Mouse (Mus musculus) layer of hippocampus, postnatal 14 days (tissue): ENCODE data around the gene Hist1h2ba. TPM values are rescaled to one million over a fixed set of nuclear protein-coding genes. Genes with fewer than 3 reads are reported as not detected.

Experiments used
- DNase-seq, 2 experiments: peaks; one replicate each; pipeline ENCODE4 v3.0.0; 2021 to 2022; ENCODE audit warnings: low spot score in 2 of 2, mixed read lengths in 1 of 2
- microRNA-seq, 2 experiments: library from miRNA; unstranded; fragments of <30 nt; microRNA quantifications; one replicate each; pipeline ENCODE4 v1.2.0; 2021
- total RNA-seq, 2 experiments: library from RNA; stranded (reverse); gene quantifications; 2 replicates each; pipeline ENCODE4 v1.2.3; 2021

Hist1h2ba gene
- total RNA-seq, 2 experiments from 2014 or later = not detected

GRCm38 (mm10) chr13:23910121-23910520 is 23.8 kb downstream of the Hist1h2ba start:
- no peak for DNase-seq

GRCm38 (mm10) chr13:23906906-23907305 is 27.1 kb downstream of the Hist1h2ba start:
- DNase-seq = no peak

- DNase-seq = no peak
These were observed 35.7 kb downstream of the Hist1h2ba start for GRCm38 (mm10) chr13:23898242-23898641.

GRCm38 (mm10) chr13:23893269-23893593 is 40.7 kb downstream of the Hist1h2ba start:
- peak in 1 of 2 experiments; percentile 7 for DNase-seq

GRCm38 (mm10) chr13:23892592-23893268 is 41.2 kb downstream of the Hist1h2ba start:
- DNase-seq = no peak

GRCm38 (mm10) chr13:23889011-23889605 is 44.8 kb downstream of the Hist1h2ba start:
- no peak for DNase-seq

- no peak for DNase-seq
These were observed 46.8 kb downstream of the Hist1h2ba start for GRCm38 (mm10) chr13:23887026-23887725.

- peak in 1 of 2 experiments; percentile 8 for DNase-seq
These were observed 48.4 kb downstream of the Hist1h2ba start for GRCm38 (mm10) chr13:23885540-23885939.

Small RNA genes lying within 50 kb of the gene (microRNA-seq; reads per million reads assigned to microRNA genes)
- gene Gm44344 = 0 reads per million in 2 experiments

Other genes with a start within 250 kb of the Hist1h2ba start
- 10 to 100 TPM; 37.1 to 42.7 TPM for gene Hist1h2bc, start 250.0 kb downstream of the Hist1h2ba start, total RNA-seq
- not detected for gene Hist1h1t, start 238.3 kb downstream of the Hist1h2ba start, total RNA-seq
- gene Hist1h4c, start 235.7 kb downstream of the Hist1h2ba start, total RNA-seq = 100 to 1,000 TPM in 1 of 2 experiments, 10 to 100 TPM in 1; 94.6 to 106 TPM
- gene Hfe, start 223.3 kb downstream of the Hist1h2ba start, total RNA-seq = 1 to 10 TPM; 3.4 to 5.4 TPM
- 10 to 100 TPM; 64.6 to 74.5 TPM for gene Hist1h1c, start 195.3 kb downstream of the Hist1h2ba start, total RNA-seq
- 10 to 100 TPM; 11.9 to 12.2 TPM for gene Hist1h3c, start 188.6 kb downstream of the Hist1h2ba start, total RNA-seq
- gene Hist1h2bb, start 187.4 kb downstream of the Hist1h2ba start, total RNA-seq = 10 to 100 TPM; 19.6 to 29.4 TPM
- 10 to 100 TPM; 27.5 to 46.6 TPM for gene Hist1h2ab, start 183.0 kb downstream of the Hist1h2ba start, total RNA-seq
- 10 to 100 TPM; 26.7 to 45.4 TPM for gene Hist1h3b, start 181.9 kb downstream of the Hist1h2ba start, total RNA-seq
- gene Hist1h4b, start 177.1 kb downstream of the Hist1h2ba start, total RNA-seq = 10 to 100 TPM; 57.3 to 79.4 TPM
- 10 to 100 TPM; 51.4 to 65.1 TPM for gene Hist1h4a, start 172.9 kb downstream of the Hist1h2ba start, total RNA-seq
- gene Hist1h3a, start 171.8 kb downstream of the Hist1h2ba start, total RNA-seq = 10 to 100 TPM; 29.8 to 47.4 TPM
- gene Hist1h1a, start 170.5 kb downstream of the Hist1h2ba start, total RNA-seq = 10 to 100 TPM; 22.8 to 32.9 TPM
- gene Trim38, start 164.2 kb downstream of the Hist1h2ba start, total RNA-seq = not detected
- under 1 TPM; 0.10 to 0.18 TPM for gene Slc17a2, start 127.2 kb downstream of the Hist1h2ba start, total RNA-seq
- gene Slc17a3, start 94.7 kb downstream of the Hist1h2ba start, total RNA-seq = not detected
- gene Slc17a1, start 66.4 kb downstream of the Hist1h2ba start, total RNA-seq = not detected
- gene Slc17a4, start 19.1 kb downstream of the Hist1h2ba start, total RNA-seq = not detected
- gene Hist1h2aa, start 306 bp upstream of the Hist1h2ba start, total RNA-seq = not detected
- gene Scgn, start 57.1 kb upstream of the Hist1h2ba start, total RNA-seq = 1 to 10 TPM; 1.5 to 1.9 TPM